Mouse (Mus musculus) adrenal gland, postnatal 10 days (tissue): ENCODE measurements at regions not wholly inside any gene's neighbourhood (a gene's known extent, or its start where the extent isn't known, plus 50 kb on each side); places are given as distances from the start of the nearest gene placed in this dataset.

ENCODE experiments used
- DNase-seq: peaks from one replicate; pipeline ENCODE4 v3.0.0; 2021; ENCODE audit warnings: mixed read lengths

GRCm38 (mm10) chr17:93260366-93261205 lies 61.8 kb downstream of the Adcyap1 start:
- DNase-seq: no peak

GRCm38 (mm10) chr17:93261206-93261504 lies 62.3 kb downstream of the Adcyap1 start:
- DNase-seq: no peak

GRCm38 (mm10) chr17:93306121-93306520 lies 107.3 kb downstream of the Adcyap1 start:
- peak; percentile 20 for DNase-seq

- DNase-seq: no peak
Measured at GRCm38 (mm10) chr17:93312139-93312538, 113.3 kb downstream of the Adcyap1 start.

GRCm38 (mm10) chr17:93312640-93313309 lies 114.0 kb downstream of the Adcyap1 start:
- no peak for DNase-seq

GRCm38 (mm10) chr17:93313310-93313688 lies 114.5 kb downstream of the Adcyap1 start:
- DNase-seq: no peak

- no peak for DNase-seq
Measured at GRCm38 (mm10) chr17:93314144-93314543, 115.3 kb downstream of the Adcyap1 start.

GRCm38 (mm10) chr17:93321482-93321881 lies 122.7 kb downstream of the Adcyap1 start:
- no peak for DNase-seq

GRCm38 (mm10) chr17:93337576-93337975 lies 138.8 kb downstream of the Adcyap1 start:
- DNase-seq: no peak

GRCm38 (mm10) chr17:93355238-93355637 lies 156.4 kb downstream of the Adcyap1 start:
- DNase-seq: no peak

GRCm38 (mm10) chr17:93362926-93363325 lies 164.1 kb downstream of the Adcyap1 start:
- no peak for DNase-seq

GRCm38 (mm10) chr17:93377453-93378091 lies 178.8 kb downstream of the Adcyap1 start:
- DNase-seq: no peak

GRCm38 (mm10) chr17:93379789-93380398 lies 181.1 kb downstream of the Adcyap1 start:
- DNase-seq: peak; percentile 37

- no peak for DNase-seq
Measured at GRCm38 (mm10) chr17:93390256-93390655, 191.4 kb downstream of the Adcyap1 start.

GRCm38 (mm10) chr17:93409329-93409728 lies 210.5 kb downstream of the Adcyap1 start:
- no peak for DNase-seq
